Mouse (Mus musculus) kidney, postnatal 0 days (tissue): ENCODE measurements around the gene Ubac2. TPM values are rescaled to one million over a fixed set of nuclear protein-coding genes. Genes with fewer than 3 reads are reported as not detected.

Experiments
- ATAC-seq: fragments of 200-750 bp; cut with Nextera tagmentation; replicated peaks from 2 replicates; pipeline ENCODE4 v1.8.0; 2017; ENCODE audit warnings: low read depth, moderate number of reproducible peaks, moderate TSS enrichment, moderate library complexity; ENCODE audit not compliant: low FRiP score
- DNase-seq: peaks from one replicate; pipeline ENCODE4 v3.0.0-alpha.2; 2016; ENCODE audit warnings: low spot score
- H3K27ac ChIP-seq: fragments of 300-500 bp; sonication (generic); 2 replicates; pipeline ENCODE4 v1.5.1; 2014; ENCODE audit warnings: mild to moderate bottlenecking
- H3K27me3 ChIP-seq: fragments of 300-500 bp; sonication (generic); 2 replicates; pipeline ENCODE4 v1.6.1; 2014; ENCODE audit warnings: low read length, mixed read lengths; ENCODE audit not compliant: insufficient read depth
- H3K36me3 ChIP-seq: fragments of 300-500 bp; sonication (generic); 2 replicates; pipeline ENCODE4 v1.6.1; 2014; ENCODE audit warnings: low read length, mixed read lengths; ENCODE audit not compliant: insufficient read depth
- H3K4me1 ChIP-seq: fragments of 300-500 bp; sonication (generic); replicated peaks from 2 replicates; pipeline ENCODE4 v1.6.1; 2014; ENCODE audit warnings: antibody characterized with exemption, low read length, mixed read lengths; ENCODE audit not compliant: insufficient read depth
- H3K4me2 ChIP-seq: fragments of 300-500 bp; sonication (generic); 2 replicates; pipeline ENCODE4 v1.6.1; 2014; ENCODE audit warnings: mild to moderate bottlenecking, low read length, moderate library complexity, mixed read lengths
- H3K4me3 ChIP-seq: fragments of 300-500 bp; sonication (generic); replicated peaks from 2 replicates; pipeline ENCODE4 v1.5.1; 2014; ENCODE audit warnings: low read depth, low read length
- H3K9ac ChIP-seq: fragments of 300-500 bp; sonication (generic); 2 replicates; pipeline ENCODE4 v1.6.1; 2014; ENCODE audit warnings: low read depth, low read length
- H3K9me3 ChIP-seq: fragments of 300-500 bp; sonication (generic); replicated peaks from 2 replicates; pipeline ENCODE4 v1.6.1; 2016; ENCODE audit warnings: low read length, inconsistent platforms, mixed read lengths
- CTCF ChIP-seq: IDR thresholded peaks from 2 replicates; pipeline ENCODE4 v1.5.1; 2016; ENCODE audit warnings: antibody characterized with exemption, low read depth, mild to moderate bottlenecking, moderate library complexity
- WGBS: fragments of 180-500 bp; shearing (Covaris S2); extraction: QIAGEN DNeasy Blood & Tissue Kit; methylation state at CpG from one replicate; pipeline ENCODE4 v1.1.7; 2014; 5-methylcytosine and 5-hydroxymethylcytosine counted together
- polyA plus RNA-seq: library from polyadenylated mRNA; unstranded; fragments of >200 nt; fragmentation: Nextera tagmentation; extraction: Ambion mirVana; gene quantifications from 2 replicates; pipeline ENCODE4 v1.2.1, GENCODE M21; 2015

Ubac2 gene
- polyA plus RNA-seq, 1 experiment from 2014 or later = 70.2 TPM

DNA sequence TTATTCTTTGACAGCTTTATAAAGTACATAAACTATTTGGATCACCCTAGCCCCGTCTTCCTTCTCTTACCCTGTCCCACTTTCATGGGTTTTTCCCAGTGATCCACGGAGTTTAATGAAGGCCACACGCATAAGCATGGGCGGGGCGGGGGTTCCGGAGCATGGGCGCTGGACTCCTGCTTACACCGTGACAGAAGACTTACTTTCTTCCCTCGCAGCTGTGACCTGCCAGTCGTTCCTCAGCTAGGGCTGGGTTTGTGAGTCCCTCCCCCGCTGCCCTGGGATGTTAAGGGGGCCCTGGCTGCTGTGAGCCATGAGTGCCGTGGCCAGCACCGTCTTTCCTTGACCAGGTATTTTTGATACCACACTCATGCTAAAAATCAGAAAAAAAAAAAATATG lies 134.4 kb downstream of the Ubac2 start:
- Histone ChIP-seq H3K4me1 (0 out of 2 replicates have a peak, but pooled peaks cover 2% of the 10 kb centered on the region), H3K27me3 (no peaks in the 10 kb centered on the region), H3K4me2 (0 out of 2 replicates have a peak overlapping the region, but pooled peaks have one; percentile 7), H3K4me3 (no peak overlapping the region), H3K9ac (no peak overlapping the region), H3K36me3 (0 out of 2 replicates have a peak, but pooled peaks cover 3% of the 10 kb centered on the region), H3K9me3 (no peaks in the 10 kb centered on the region), H3K27ac (0 out of 2 replicates have a peak overlapping the region, but pooled peaks have one; percentile 19)
- 18% methylated on average over 13 of the region's 13 CpGs for whole genome bisulfite sequencing
- ATAC-seq (peak; percentile 74; the same call in 1 of the 2 replicates), DNase-seq (peak; percentile 80)
- no peak for TF ChIP-seq CTCF

DNA sequence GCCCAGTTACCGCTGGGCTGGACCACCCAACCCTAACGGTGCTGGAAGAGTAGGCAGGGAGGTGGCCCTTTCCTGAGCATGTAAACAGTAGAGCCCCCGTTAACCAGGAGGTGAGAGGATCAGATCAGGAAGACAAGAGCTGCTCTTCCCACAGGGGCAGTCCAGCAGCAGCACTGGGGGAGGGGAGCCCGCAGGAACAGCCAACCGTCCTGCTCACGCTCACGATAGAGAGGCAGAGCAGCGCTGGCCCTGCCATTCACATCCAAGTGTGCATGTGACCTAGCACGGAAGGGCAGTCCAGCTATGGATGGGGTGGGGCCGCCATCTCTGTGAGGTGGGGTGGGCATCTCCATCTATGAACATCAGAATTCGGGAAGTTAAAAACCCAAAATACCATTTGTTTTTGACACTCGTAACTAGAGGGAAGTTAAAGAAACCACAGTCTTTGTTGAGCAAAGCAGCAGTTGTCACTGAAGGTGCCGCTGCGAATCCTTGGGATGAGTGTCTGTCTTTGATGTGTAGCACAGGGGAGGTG lies 135.1 kb downstream of the Ubac2 start:
- 0 out of 2 replicates have a peak, but pooled peaks cover 2% of the 10 kb centered on the region for H3K4me1 ChIP-seq
- H3K4me2 ChIP-seq = no peak overlapping the region
- 38% methylated on average over 14 of the region's 14 CpGs for WGBS
- TF ChIP-seq CTCF = no peak
- peak; percentile 78 for DNase-seq
- ATAC-seq = peak; percentile 82
- no peaks in the 10 kb centered on the region for H3K27me3 ChIP-seq
- no peaks in the 10 kb centered on the region for H3K9me3 ChIP-seq
- H3K4me3 ChIP-seq = no peak overlapping the region
- no peak overlapping the region for H3K9ac ChIP-seq
- H3K36me3 ChIP-seq = 0 out of 2 replicates have a peak, but pooled peaks cover 3% of the 10 kb centered on the region
- 0 out of 2 replicates have a peak overlapping the region, but pooled peaks have one; percentile 5 for H3K27ac ChIP-seq

DNA sequence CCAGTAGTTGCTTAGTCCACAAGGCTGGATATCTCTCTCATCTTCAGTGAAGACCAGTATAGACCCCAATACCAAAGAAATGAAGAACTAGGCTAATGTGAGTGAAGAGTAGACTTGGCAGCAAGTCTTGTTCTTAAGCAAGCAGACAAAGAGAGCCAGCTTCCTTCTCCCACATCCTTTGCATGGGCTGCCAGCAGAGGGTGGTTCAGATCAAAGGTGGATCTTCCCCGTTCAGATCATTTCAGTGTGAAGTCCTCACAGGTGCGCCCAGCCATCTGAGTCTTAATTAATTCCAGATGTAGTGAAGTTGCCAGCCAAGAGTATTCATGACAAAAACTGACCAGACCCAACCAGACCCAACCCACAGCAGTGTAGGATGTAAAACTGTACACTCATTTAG lies 139.5 kb downstream of the Ubac2 start:
- no peak for DNase-seq
- no peak for ATAC-seq
- 61% methylated on average over 2 of the region's 2 CpGs for WGBS
- no peak overlapping the region for H3K4me2 ChIP-seq
- 0 out of 2 replicates have a peak, but pooled peaks cover 4% of the 10 kb centered on the region for H3K36me3 ChIP-seq
- H3K27ac ChIP-seq = no peak overlapping the region
- no peaks in the 10 kb centered on the region for H3K9me3 ChIP-seq
- no peak overlapping the region for H3K9ac ChIP-seq
- H3K27me3 ChIP-seq = no peaks in the 10 kb centered on the region
- no peak overlapping the region for H3K4me3 ChIP-seq
- 0 out of 2 replicates have a peak, but pooled peaks cover 2% of the 10 kb centered on the region for H3K4me1 ChIP-seq
- no peak for TF ChIP-seq CTCF

DNA sequence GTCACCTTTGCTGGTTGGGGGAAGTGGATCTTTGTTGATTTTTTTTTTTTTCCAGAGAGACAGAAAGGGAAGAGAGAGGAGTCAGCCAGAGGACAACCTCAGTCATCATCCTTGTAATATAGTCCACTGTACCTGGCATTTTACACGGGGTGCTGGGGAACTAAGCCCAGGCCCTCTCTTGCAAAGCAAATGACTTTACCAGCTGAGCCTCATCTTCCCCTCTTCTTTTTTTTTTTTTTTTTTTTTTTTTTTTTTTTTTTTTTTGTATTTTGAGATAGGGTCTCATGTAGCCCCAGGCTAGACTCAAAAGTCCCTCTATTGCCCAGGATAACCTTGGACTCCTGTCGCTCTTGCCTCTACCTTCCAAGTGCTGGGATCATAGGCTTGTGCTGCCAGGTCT lies 141.0 kb downstream of the Ubac2 start:
- H3K4me1 ChIP-seq = no peaks in the 10 kb centered on the region
- H3K27ac ChIP-seq = no peak overlapping the region
- no peaks in the 10 kb centered on the region for H3K27me3 ChIP-seq
- no peak for TF ChIP-seq CTCF
- no peak overlapping the region for H3K4me3 ChIP-seq
- 0 out of 2 replicates have a peak, but pooled peaks cover 4% of the 10 kb centered on the region for H3K36me3 ChIP-seq
- no peaks in the 10 kb centered on the region for H3K9me3 ChIP-seq
- DNase-seq = no peak
- no peak for ATAC-seq
- H3K9ac ChIP-seq = no peak overlapping the region
- H3K4me2 ChIP-seq = no peak overlapping the region
- 75% methylated on average over 2 of the region's 2 CpGs for WGBS

DNA sequence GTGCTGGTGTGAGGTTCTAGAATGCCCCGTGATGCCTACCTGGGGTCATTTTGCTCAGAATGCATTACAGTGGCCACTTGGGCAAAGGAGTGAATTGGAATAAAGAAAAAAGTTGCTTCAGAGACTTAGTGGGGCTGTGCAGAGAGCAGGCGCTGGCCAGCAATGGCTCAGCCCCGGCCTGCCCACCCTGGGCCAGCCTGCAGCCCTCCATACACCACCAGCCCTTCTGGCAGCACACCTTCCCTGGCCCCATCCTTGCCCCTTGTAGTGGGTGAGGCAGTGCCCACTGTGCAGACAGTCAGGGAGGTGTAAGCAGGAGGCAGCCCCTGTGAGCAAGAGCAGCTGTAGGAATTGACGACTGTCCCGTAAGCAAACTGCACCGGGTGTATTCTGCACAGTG lies 142.1 kb downstream of the Ubac2 start:
- Histone ChIP-seq H3K27ac (no peak overlapping the region), H3K4me1 (no peaks in the 10 kb centered on the region), H3K9ac (no peak overlapping the region), H3K4me2 (no peak overlapping the region), H3K4me3 (no peak overlapping the region), H3K36me3 (0 out of 2 replicates have a peak, but pooled peaks cover 4% of the 10 kb centered on the region), H3K27me3 (no peaks in the 10 kb centered on the region), H3K9me3 (no peaks in the 10 kb centered on the region)
- DNase-seq (no peak), ATAC-seq (no peak)
- TF ChIP-seq CTCF = no peak
- 92% methylated on average over 6 of the region's 6 CpGs for WGBS

DNA sequence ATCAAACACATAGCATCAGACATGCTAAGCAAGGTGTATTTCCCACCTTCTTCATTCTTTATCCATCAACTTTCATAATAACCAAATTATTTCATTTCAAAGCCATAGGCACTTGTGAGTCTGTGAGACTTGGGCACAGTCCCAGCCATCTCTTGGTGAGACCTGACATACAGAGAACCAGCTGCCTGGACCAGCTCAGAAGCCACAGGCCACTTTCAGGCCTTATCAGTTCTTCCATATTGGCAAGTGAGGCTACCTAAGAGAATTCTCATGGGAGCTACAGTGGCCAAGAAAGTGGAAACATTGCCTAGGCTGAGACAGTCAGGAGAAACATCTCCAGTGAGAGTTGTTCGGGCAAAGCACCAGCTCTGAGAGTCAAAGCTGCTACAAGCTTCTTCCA lies 144.6 kb downstream of the Ubac2 start:
- Histone ChIP-seq H3K4me2 (no peak overlapping the region), H3K9ac (no peak overlapping the region), H3K4me3 (no peak overlapping the region), H3K9me3 (no peaks in the 10 kb centered on the region), H3K27ac (no peak overlapping the region), H3K4me1 (no peaks in the 10 kb centered on the region), H3K27me3 (no peaks in the 10 kb centered on the region), H3K36me3 (0 out of 2 replicates have a peak, but pooled peaks cover 4% of the 10 kb centered on the region)
- no peak for TF ChIP-seq CTCF
- WGBS = 57% methylated on average over 1 of the region's 1 CpGs
- DNase-seq (no peak), ATAC-seq (no peak)
